Mouse (Mus musculus) midbrain, embryonic 14.5 days (tissue): ENCODE measurements at regions not wholly inside any gene's neighbourhood (a gene's known extent, or its start where the extent isn't known, plus 50 kb on each side); places are given as distances from the start of the nearest gene placed in this dataset.
A peak's percentile ranks its signal among the peaks of the same experiment; 100 is the strongest.

Experiments
- ATAC-seq: fragments of 200-750 bp; cut with Nextera tagmentation; 2 replicates; pipeline ENCODE4 v1.8.0; 2017; ENCODE audit warnings: moderate number of reproducible peaks, moderate library complexity; ENCODE audit not compliant: low FRiP score, low TSS enrichment
- DNase-seq: peaks from one replicate; pipeline ENCODE4 v3.0.0-alpha.2; 2015
- H3K27ac ChIP-seq: fragments of 300-500 bp; sonication (generic); replicated peaks from 2 replicates; pipeline ENCODE4 v1.5.1; 2014; ENCODE audit warnings: mild to moderate bottlenecking, low read depth, low read length, moderate library complexity
- H3K27me3 ChIP-seq: fragments of 300-500 bp; sonication (generic); 2 replicates; pipeline ENCODE4 v1.6.1; 2014; ENCODE audit warnings: low read length, control low read depth, mixed read lengths; ENCODE audit not compliant: control insufficient read depth, insufficient read depth
- H3K36me3 ChIP-seq: fragments of 300-500 bp; sonication (generic); 2 replicates; pipeline ENCODE4 v1.6.1; 2014; ENCODE audit warnings: low read length, control low read depth; ENCODE audit not compliant: control insufficient read depth, insufficient read depth
- H3K4me1 ChIP-seq: fragments of 300-500 bp; sonication (generic); 2 replicates; pipeline ENCODE4 v1.6.1; 2014; ENCODE audit warnings: mild to moderate bottlenecking, antibody characterized with exemption, low read length, control low read depth; ENCODE audit not compliant: control insufficient read depth, insufficient read depth
- H3K4me2 ChIP-seq: fragments of 300-500 bp; sonication (generic); 2 replicates; pipeline ENCODE4 v1.6.1; 2014; ENCODE audit warnings: mild to moderate bottlenecking, low read length, moderate library complexity
- H3K4me3 ChIP-seq: fragments of 300-500 bp; sonication (generic); replicated peaks from 2 replicates; pipeline ENCODE4 v1.5.1; 2014; ENCODE audit warnings: low read depth, low read length
- H3K9ac ChIP-seq: fragments of 300-500 bp; sonication (generic); replicated peaks from 2 replicates; pipeline ENCODE4 v1.6.1; 2014; ENCODE audit warnings: mild to moderate bottlenecking, low read length, moderate library complexity
- H3K9me3 ChIP-seq: fragments of 300-500 bp; sonication (generic); 2 replicates; pipeline ENCODE4 v1.6.1; 2016; ENCODE audit warnings: low read length, control low read depth, mixed read lengths; ENCODE audit not compliant: control insufficient read depth
- WGBS: fragments of 180-500 bp; shearing (Covaris S2); extraction: QIAGEN DNeasy Blood & Tissue Kit; methylation state at CpG from one replicate; pipeline ENCODE4 v1.1.7; 2014; 5-methylcytosine and 5-hydroxymethylcytosine counted together

DNA sequence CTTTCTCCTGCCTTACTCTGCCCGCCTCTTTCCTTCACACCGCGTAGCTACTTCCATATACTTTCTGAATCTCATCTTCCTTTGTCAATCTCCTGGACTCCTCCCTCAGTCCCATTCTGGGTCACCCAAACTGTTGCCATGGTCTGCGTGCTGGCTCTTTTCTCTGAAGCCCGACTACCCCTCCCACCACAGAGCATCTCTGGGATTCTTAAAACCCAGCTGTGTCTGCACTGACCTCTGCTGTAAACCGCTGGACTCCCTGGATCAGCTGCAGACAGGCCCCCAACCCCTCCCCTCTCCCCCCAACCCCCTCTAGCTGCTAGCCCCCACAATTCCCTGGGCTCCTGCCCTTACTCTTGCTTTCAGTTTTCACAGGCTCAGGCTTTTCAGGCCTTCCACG, 136.4 kb downstream of the Fam43a start:
- H3K9me3 ChIP-seq = no peaks in the 10 kb centered on the region
- H3K4me3 ChIP-seq = no peak overlapping the region
- 24% methylated on average over 7 of the region's 7 CpGs for WGBS
- no peaks in the 10 kb centered on the region for H3K27me3 ChIP-seq
- no peak overlapping the region for H3K9ac ChIP-seq
- ATAC-seq (no peak), DNase-seq (peak; percentile 9)
- no peak overlapping the region for H3K4me2 ChIP-seq
- no peak overlapping the region for H3K27ac ChIP-seq
- no peaks in the 10 kb centered on the region for H3K36me3 ChIP-seq
- peaks cover 4% of the 10 kb centered on the region; the same call in 1 of the 2 replicates for H3K4me1 ChIP-seq

GRCm38 (mm10) chr16:30736662-30737326, 137.3 kb downstream of the Fam43a start:
- Histone ChIP-seq H3K9me3 (no peaks in the 10 kb centered on the region), H3K4me2 (no peak overlapping the region), H3K4me1 (peaks cover 4% of the 10 kb centered on the region; the same call in 1 of the 2 replicates), H3K9ac (no peak overlapping the region), H3K27ac (0 out of 2 replicates have a peak overlapping the region, but pooled peaks have one; percentile 37), H3K27me3 (no peaks in the 10 kb centered on the region), H3K4me3 (no peak overlapping the region), H3K36me3 (no peaks in the 10 kb centered on the region)
- no peak for DNase-seq
- no peak for ATAC-seq
- WGBS = 68% methylated on average over 17 of the region's 17 CpGs

DNA sequence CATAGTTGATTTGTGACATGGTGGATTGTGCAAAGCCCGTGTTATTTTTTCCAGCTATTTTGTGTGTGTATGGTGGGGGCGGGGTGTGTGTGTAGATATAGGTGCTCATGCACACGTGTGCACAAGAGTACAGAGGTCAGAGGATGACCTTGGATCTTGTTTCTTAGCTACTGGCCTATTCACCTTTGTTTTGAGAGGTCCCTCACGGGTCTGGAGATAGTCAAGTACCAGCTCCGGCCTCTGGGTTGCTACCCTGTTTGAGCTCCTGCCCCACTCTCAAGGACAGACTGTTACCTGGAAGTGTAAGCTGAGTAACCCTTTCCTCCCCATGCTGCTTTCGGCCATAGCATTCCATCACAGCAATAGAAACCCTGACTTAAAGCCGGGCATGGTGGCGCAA, 138.0 kb downstream of the Fam43a start:
- Histone ChIP-seq H3K9ac (no peak overlapping the region), H3K36me3 (no peaks in the 10 kb centered on the region), H3K4me2 (no peak overlapping the region), H3K27ac (no peak overlapping the region), H3K4me1 (peaks cover 4% of the 10 kb centered on the region; the same call in 1 of the 2 replicates), H3K27me3 (no peaks in the 10 kb centered on the region), H3K4me3 (no peak overlapping the region), H3K9me3 (no peaks in the 10 kb centered on the region)
- 88% methylated on average over 8 of the region's 8 CpGs for WGBS
- DNase-seq (no peak), ATAC-seq (no peak)

GRCm38 (mm10) chr16:30739651-30740050, 140.1 kb downstream of the Fam43a start:
- no peak for ATAC-seq
- H3K9ac ChIP-seq = no peak overlapping the region
- H3K27ac ChIP-seq = no peak overlapping the region
- H3K4me3 ChIP-seq = no peak overlapping the region
- H3K4me1 ChIP-seq = peaks cover 4% of the 10 kb centered on the region; the same call in 1 of the 2 replicates
- H3K9me3 ChIP-seq = no peaks in the 10 kb centered on the region
- H3K36me3 ChIP-seq = no peaks in the 10 kb centered on the region
- 89% methylated on average over 7 of the region's 7 CpGs for WGBS
- H3K4me2 ChIP-seq = no peak overlapping the region
- no peaks in the 10 kb centered on the region for H3K27me3 ChIP-seq
- no peak for DNase-seq

DNA sequence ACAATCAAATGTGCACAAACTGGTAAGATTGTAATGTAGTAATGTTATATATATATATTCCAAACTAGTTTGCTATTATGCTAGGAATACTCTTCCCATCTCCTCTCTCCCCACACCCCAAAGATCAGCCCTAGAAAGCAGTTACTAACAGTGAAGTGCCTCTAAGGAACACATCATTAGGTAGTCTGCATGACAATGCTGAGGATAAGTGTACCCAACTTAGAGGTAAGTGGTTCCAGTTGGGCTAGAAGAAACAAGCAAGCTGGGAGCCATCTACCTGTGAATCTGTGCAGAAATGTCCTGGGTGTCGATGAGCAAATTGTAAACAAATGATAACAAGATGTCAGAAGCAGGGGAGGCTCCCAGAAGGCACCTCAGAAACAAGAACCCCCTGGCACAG, 141.7 kb downstream of the Fam43a start:
- Histone ChIP-seq H3K27ac (no peak overlapping the region), H3K9me3 (no peaks in the 10 kb centered on the region), H3K9ac (no peak overlapping the region), H3K4me3 (no peak overlapping the region), H3K27me3 (no peaks in the 10 kb centered on the region), H3K4me2 (no peak overlapping the region), H3K36me3 (no peaks in the 10 kb centered on the region), H3K4me1 (peaks cover 6% of the 10 kb centered on the region; the same call in 1 of the 2 replicates)
- WGBS = 90% methylated on average over 1 of the region's 1 CpGs
- no peak for DNase-seq
- ATAC-seq = no peak

DNA sequence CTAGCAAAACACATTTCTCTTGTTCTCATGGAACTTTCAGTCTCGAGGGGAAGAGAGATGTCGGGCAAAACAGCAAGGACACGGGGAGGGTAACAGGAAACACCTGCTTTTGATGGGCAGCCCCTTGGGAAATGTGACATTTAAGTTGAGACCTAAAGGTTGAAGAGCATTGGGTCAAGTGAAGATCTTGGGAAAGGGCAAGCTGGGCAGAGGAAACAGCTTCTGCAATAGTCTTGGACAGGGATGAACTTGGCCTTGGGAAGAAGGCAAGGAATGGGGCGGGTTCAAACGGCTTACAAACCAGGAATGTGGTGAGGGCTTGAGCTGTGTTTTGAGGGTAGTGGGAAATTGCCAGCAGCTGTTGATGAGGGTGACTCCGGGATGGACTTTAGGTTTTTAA, 143.0 kb downstream of the Fam43a start:
- H3K27me3 ChIP-seq = no peaks in the 10 kb centered on the region
- H3K27ac ChIP-seq = no peak overlapping the region
- H3K9me3 ChIP-seq = no peaks in the 10 kb centered on the region
- no peak overlapping the region for H3K9ac ChIP-seq
- 0 out of 2 replicates have a peak, but pooled peaks cover 2% of the 10 kb centered on the region for H3K4me1 ChIP-seq
- H3K36me3 ChIP-seq = no peaks in the 10 kb centered on the region
- no peak for DNase-seq
- 89% methylated on average over 6 of the region's 6 CpGs for WGBS
- H3K4me3 ChIP-seq = no peak overlapping the region
- H3K4me2 ChIP-seq = no peak overlapping the region
- no peak for ATAC-seq

- Histone ChIP-seq H3K9me3 (no peaks in the 10 kb centered on the region), H3K4me2 (no peak overlapping the region), H3K4me1 (0 out of 2 replicates have a peak, but pooled peaks cover 2% of the 10 kb centered on the region), H3K9ac (no peak overlapping the region), H3K27me3 (no peaks in the 10 kb centered on the region), H3K4me3 (no peak overlapping the region), H3K27ac (no peak overlapping the region), H3K36me3 (no peaks in the 10 kb centered on the region)
- no peak for ATAC-seq
- 83% methylated on average over 4 of the region's 4 CpGs for WGBS
- DNase-seq = no peak
Observed at GRCm38 (mm10) chr16:30743566-30743965, 144.0 kb downstream of the Fam43a start.

GRCm38 (mm10) chr16:30744237-30744636, 144.7 kb downstream of the Fam43a start:
- Histone ChIP-seq H3K9me3 (no peaks in the 10 kb centered on the region), H3K27ac (no peak overlapping the region), H3K36me3 (no peaks in the 10 kb centered on the region), H3K9ac (no peak overlapping the region), H3K4me3 (no peak overlapping the region), H3K4me2 (no peak overlapping the region), H3K27me3 (no peaks in the 10 kb centered on the region), H3K4me1 (0 out of 2 replicates have a peak, but pooled peaks cover 2% of the 10 kb centered on the region)
- DNase-seq (peak; percentile 49), ATAC-seq (no peak)
- 43% methylated on average over 7 of the region's 7 CpGs for WGBS

- Histone ChIP-seq H3K4me3 (no peak overlapping the region), H3K36me3 (no peaks in the 10 kb centered on the region), H3K27ac (no peak overlapping the region), H3K4me2 (no peak overlapping the region), H3K27me3 (no peaks in the 10 kb centered on the region), H3K4me1 (0 out of 2 replicates have a peak, but pooled peaks cover 2% of the 10 kb centered on the region), H3K9me3 (no peaks in the 10 kb centered on the region), H3K9ac (no peak overlapping the region)
- 38% methylated on average over 11 of the region's 11 CpGs for WGBS
- ATAC-seq (no peak), DNase-seq (peak; percentile 20)
Observed at GRCm38 (mm10) chr16:30745598-30746181, 146.2 kb downstream of the Fam43a start.
